Comparison of ENCODE assay signal across 29 mouse cellular contexts in the genomic region with DNA sequence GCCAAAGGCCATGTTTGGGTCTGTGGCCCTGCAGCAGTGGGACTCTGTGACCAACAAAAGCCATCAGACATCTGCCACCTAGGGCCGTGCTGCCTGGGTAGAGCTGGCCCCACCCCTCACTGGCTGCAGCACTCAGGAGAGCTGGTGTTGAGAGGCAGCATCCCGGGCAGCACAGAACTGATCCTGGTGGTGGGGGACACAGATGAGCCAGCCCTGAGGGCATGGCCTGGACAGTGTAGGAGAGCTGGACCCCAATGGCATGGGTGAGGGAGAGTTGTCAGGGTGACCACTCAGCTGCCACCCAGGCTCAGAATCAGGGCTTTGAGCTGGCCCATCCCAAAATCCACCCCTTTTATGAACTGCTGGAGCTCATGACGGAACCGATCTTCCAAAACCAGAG.
A peak's percentile ranks its signal among the peaks of the same experiment; 100 is the strongest.
DNase-seq lines count a peak whose midpoint lies in the region; ATAC-seq and TF ChIP-seq lines count a peak whose summit lies in the region.
"Had no signal": no experiment of that assay in that cellular context is flagged by ENCODE, and none has a peak within 500 bp of the region (broad histone marks: within the 10 kb centered on the region; RNA-seq: fewer than 3 reads in every experiment).

No protein-coding gene starts in this region.

- 67% methylated on average over 4 of the region's 4 CpGs for WGBS in heart, embryonic 15.5 days
- 80% methylated on average over 4 of the region's 4 CpGs for WGBS in heart, adult 2 months
- WGBS in limb, embryonic 12.5 days, result 81% methylated on average over 4 of the region's 4 CpGs
- 80% methylated on average over 4 of the region's 4 CpGs for WGBS in limb, embryonic 10.5 days
- WGBS in neural tube, embryonic 12.5 days, result 76% methylated on average over 4 of the region's 4 CpGs
- 80% methylated on average over 4 of the region's 4 CpGs for WGBS in stomach, postnatal 0 days

- H3K9me3 ChIP-seq in heart, embryonic 15.5 days (replicated peaks), result no peaks in the 10 kb centered on the region
- no peaks in the 10 kb centered on the region for H3K9me3 ChIP-seq in limb, embryonic 12.5 days
- no peaks in the 10 kb centered on the region for H3K9me3 ChIP-seq in limb, embryonic 10.5 days (replicated peaks)
- H3K9me3 ChIP-seq in neural tube, embryonic 12.5 days, result no peaks in the 10 kb centered on the region
- H3K9me3 ChIP-seq in stomach, postnatal 0 days (ENCODE audit: control insufficient read depth, low read length), result no peaks in the 10 kb centered on the region
- H3K9me3 ChIP-seq: forebrain, embryonic 13.5 days; hindbrain, embryonic 12.5 days; liver, embryonic 15.5 days; midbrain, embryonic 15.5 days had no signal

- 0 out of 2 replicates have a peak, but pooled peaks have one; percentile 4 for ATAC-seq in heart, embryonic 15.5 days (replicated peaks; ENCODE audit: insufficient number of reproducible peaks, insufficient read depth, low FRiP score, low read depth)
- ATAC-seq in limb, embryonic 12.5 days (ENCODE audit: insufficient number of reproducible peaks, insufficient read depth, low FRiP score, low TSS enrichment, low read depth), result 0 out of 2 replicates have a peak, but pooled peaks have one; percentile 34
- ATAC-seq in neural tube, embryonic 12.5 days (ENCODE audit: low FRiP score, low read depth), result 0 out of 2 replicates have a peak, but pooled peaks have one; percentile 7
- peak; percentile 15; the same call in 1 of the 2 replicates for ATAC-seq in stomach, postnatal 0 days (ENCODE audit: low FRiP score, low TSS enrichment)
- ATAC-seq: forebrain, embryonic 13.5 days; midbrain, embryonic 15.5 days; Patski had no signal

- H3K9ac ChIP-seq in heart, embryonic 15.5 days, result no peak overlapping the region
- no peak overlapping the region for H3K9ac ChIP-seq in heart, adult 2 months (ENCODE audit: low read depth, low read length)
- no peak overlapping the region for H3K9ac ChIP-seq in limb, embryonic 12.5 days (replicated peaks)
- H3K9ac ChIP-seq in neural tube, embryonic 12.5 days, result no peak overlapping the region
- no peak overlapping the region for H3K9ac ChIP-seq in stomach, postnatal 0 days (ENCODE audit: low read length)
- H3K9ac ChIP-seq: forebrain, embryonic 13.5 days; hindbrain, embryonic 12.5 days; liver, embryonic 15.5 days; midbrain, embryonic 15.5 days had no signal

- no peak overlapping the region for H3K4me3 ChIP-seq in heart, embryonic 15.5 days
- no peak overlapping the region for H3K4me3 ChIP-seq in heart, adult 2 months
- H3K4me3 ChIP-seq in limb, embryonic 12.5 days (replicated peaks), result no peak overlapping the region
- no peak overlapping the region for H3K4me3 ChIP-seq in limb, embryonic 10.5 days
- H3K4me3 ChIP-seq in neural tube, embryonic 12.5 days, result no peak overlapping the region
- no peak overlapping the region for H3K4me3 ChIP-seq in stomach, postnatal 0 days (ENCODE audit: low read depth, low read length)
- H3K4me3 ChIP-seq: forebrain, embryonic 13.5 days; hindbrain, embryonic 12.5 days; liver, embryonic 15.5 days; midbrain, embryonic 15.5 days; myocyte had no signal

- H3K79me2 ChIP-seq in heart, adult 2 months (replicated peaks; ENCODE audit: control insufficient read depth, insufficient read depth, low read length), result no peaks in the 10 kb centered on the region

- TF ChIP-seq CTCF in heart, adult 2 months (IDR thresholded peaks at IDR 0.05), result no peak
- no peak for TF ChIP-seq CTCF in stomach, postnatal 0 days (IDR thresholded peaks at IDR 0.05; ENCODE audit: low read depth)

- H3K27ac ChIP-seq in heart, embryonic 15.5 days, result no peak overlapping the region
- no peak overlapping the region for H3K27ac ChIP-seq in heart, adult 2 months
- H3K27ac ChIP-seq in limb, embryonic 12.5 days, result no peak overlapping the region
- H3K27ac ChIP-seq in limb, embryonic 10.5 days, result no peak overlapping the region
- no peak overlapping the region for H3K27ac ChIP-seq in neural tube, embryonic 12.5 days
- H3K27ac ChIP-seq in stomach, postnatal 0 days (replicated peaks), result no peak overlapping the region
- H3K27ac ChIP-seq: forebrain, embryonic 13.5 days; hindbrain, embryonic 12.5 days; liver, embryonic 15.5 days; midbrain, embryonic 15.5 days had no signal

- no peaks in the 10 kb centered on the region for H3K27me3 ChIP-seq in heart, embryonic 15.5 days
- H3K27me3 ChIP-seq in heart, adult 2 months (ENCODE audit: control insufficient read depth, insufficient read depth, low read length), result no peaks in the 10 kb centered on the region
- no peaks in the 10 kb centered on the region for H3K27me3 ChIP-seq in limb, embryonic 12.5 days
- H3K27me3 ChIP-seq in limb, embryonic 10.5 days (ENCODE audit: low read depth, poor library complexity, severe bottlenecking), result no peaks in the 10 kb centered on the region
- no peaks in the 10 kb centered on the region; the same call in 1 of the 2 replicates for H3K27me3 ChIP-seq in neural tube, embryonic 12.5 days (replicated peaks)
- H3K27me3 ChIP-seq in stomach, postnatal 0 days (ENCODE audit: control insufficient read depth, insufficient read depth, low read length), result no peaks in the 10 kb centered on the region
- H3K27me3 ChIP-seq: forebrain, embryonic 13.5 days; hindbrain, embryonic 12.5 days; liver, embryonic 15.5 days; midbrain, embryonic 15.5 days; Patski had no signal

- intact Hi-C loops in heart, adult 2 months (cut with DNase I), result no loop called here

- H3K4me2 ChIP-seq in heart, embryonic 15.5 days, result no peak overlapping the region
- H3K4me2 ChIP-seq in limb, embryonic 12.5 days, result no peak overlapping the region
- no peak overlapping the region for H3K4me2 ChIP-seq in neural tube, embryonic 12.5 days (replicated peaks)
- no peak overlapping the region for H3K4me2 ChIP-seq in stomach, postnatal 0 days (replicated peaks; ENCODE audit: low read depth)
- H3K4me2 ChIP-seq: forebrain, embryonic 13.5 days; heart, embryonic 11.5 days; hindbrain, embryonic 12.5 days; liver, embryonic 15.5 days; midbrain, embryonic 15.5 days had no signal

- TF ChIP-seq POLR2A in heart, adult 2 months (IDR thresholded peaks at IDR 0.05; ENCODE audit: insufficient read depth, low read depth, low read length), result no peak

- no peak for TF ChIP-seq EP300 in heart, adult 2 months (IDR thresholded peaks at IDR 0.05; ENCODE audit: insufficient read depth, low read depth, low read length)
- TF ChIP-seq EP300 in stomach, postnatal 0 days (optimal IDR thresholded peaks at IDR 0.05), result no peak

- DNase-seq in heart, adult 2 months, result no peak
- no peak for DNase-seq in limb, embryonic 10.5 days (ENCODE audit: low spot score)
- DNase-seq in neural tube, embryonic 10.5 days (ENCODE audit: extremely low spot score, low spot score), result no peak
- DNase-seq in stomach, postnatal 0 days (ENCODE audit: low spot score), result no peak
- no peak for DNase-seq in adrenal gland, adult 2 months
- DNase-seq: adrenal gland, postnatal 14 days; cerebellum, adult 11 months; cerebellum, adult 9-11 months; embryo, embryonic 11 days; gastrocnemius, postnatal 25 days; heart, adult 11 months; heart, postnatal 10 days; kidney, adult 2 months; layer of hippocampus, postnatal 36 days; lung, postnatal 36 days; retina, postnatal 1 day; right cerebral cortex, postnatal 14 days; thymus, adult 18-20 months; thymus, postnatal 36 days had no signal

- H3K4me1 ChIP-seq in heart, embryonic 15.5 days (replicated peaks), result peaks cover 25% of the 10 kb centered on the region
- peaks cover 3% of the 10 kb centered on the region for H3K4me1 ChIP-seq in heart, adult 2 months (ENCODE audit: control insufficient read depth, insufficient read depth, low read length)
- H3K4me1 ChIP-seq in limb, embryonic 12.5 days (replicated peaks), result peaks cover 23% of the 10 kb centered on the region
- peaks cover 17% of the 10 kb centered on the region for H3K4me1 ChIP-seq in limb, embryonic 10.5 days
- H3K4me1 ChIP-seq in neural tube, embryonic 12.5 days, result peaks cover 30% of the 10 kb centered on the region
- H3K4me1 ChIP-seq in stomach, postnatal 0 days (replicated peaks; ENCODE audit: control insufficient read depth, insufficient read depth), result no peaks in the 10 kb centered on the region
- H3K4me1 ChIP-seq: liver, embryonic 15.5 days had no signal

- H3K36me3 ChIP-seq in heart, embryonic 15.5 days, result peaks cover 6% of the 10 kb centered on the region; the same call in 1 of the 2 replicates
- no peaks in the 10 kb centered on the region for H3K36me3 ChIP-seq in heart, adult 2 months (ENCODE audit: control insufficient read depth, insufficient read depth, low read length)
- H3K36me3 ChIP-seq in limb, embryonic 12.5 days, result peaks cover 15% of the 10 kb centered on the region
- peaks cover 19% of the 10 kb centered on the region for H3K36me3 ChIP-seq in limb, embryonic 10.5 days
- H3K36me3 ChIP-seq in neural tube, embryonic 12.5 days, result peaks cover 9% of the 10 kb centered on the region; the same call in 1 of the 2 replicates
- no peaks in the 10 kb centered on the region for H3K36me3 ChIP-seq in stomach, postnatal 0 days (ENCODE audit: control insufficient read depth, insufficient read depth, low read length)
- H3K36me3 ChIP-seq: hindbrain, embryonic 12.5 days; liver, embryonic 15.5 days; midbrain, embryonic 15.5 days had no signal
